Mouse (Mus musculus) thymus, postnatal 14 days (tissue): Measurements from ENCODE around the gene Mus81.
"Not testable (repeated sequence)": the region's sequence is repeated elsewhere in the genome, so short reads cannot be mapped to it uniquely, and the experiment has no call there.

Experiments used
- DNase-seq: peaks from one replicate; pipeline ENCODE4 v3.0.0; 2021

The Mus81 gene

GRCm38 (mm10) chr19:5490898-5491708, 2.9 kb upstream of the Mus81 start:
- DNase-seq = peak; percentile 86

DNA sequence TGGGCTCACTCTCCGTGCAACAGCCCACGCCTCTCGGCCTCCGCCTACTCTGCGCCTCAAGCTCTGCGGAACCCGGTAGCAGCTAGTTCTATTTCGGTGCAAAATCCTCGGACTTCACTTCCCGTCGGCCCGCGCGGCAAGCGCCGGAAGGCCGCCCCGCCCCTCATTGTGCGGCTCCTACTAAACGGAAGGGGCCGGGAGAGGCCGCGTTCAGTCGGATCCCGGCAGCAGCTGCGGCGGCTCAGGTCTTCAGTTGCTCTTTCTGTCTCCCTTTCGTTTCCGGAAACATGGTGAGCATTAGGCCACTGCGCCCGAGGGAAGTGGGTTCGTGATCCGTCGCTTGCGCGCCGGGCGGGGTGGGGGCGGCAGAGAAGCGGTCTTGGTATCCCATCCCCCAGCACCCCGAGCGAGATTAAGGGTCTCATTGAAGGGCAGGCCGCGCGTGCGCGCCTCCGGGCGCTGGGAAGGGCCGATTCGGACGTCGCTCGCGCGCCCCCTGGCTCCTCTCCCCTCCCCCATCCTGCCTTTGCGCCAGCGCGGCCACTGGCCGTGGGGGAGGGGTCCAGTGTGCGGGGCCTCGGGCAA, 2.2 kb upstream of the Mus81 start, which contains the start of gene Cfl1:
TSS of gene Cfl1 (plus strand) at position 143 of the 585 bp plus-strand sequence.
- DNase-seq = peak; percentile 97

GRCm38 (mm10) chr19:5489721-5490120, 1.5 kb upstream of the Mus81 start:
- DNase-seq = not testable (repeated sequence)

DNA sequence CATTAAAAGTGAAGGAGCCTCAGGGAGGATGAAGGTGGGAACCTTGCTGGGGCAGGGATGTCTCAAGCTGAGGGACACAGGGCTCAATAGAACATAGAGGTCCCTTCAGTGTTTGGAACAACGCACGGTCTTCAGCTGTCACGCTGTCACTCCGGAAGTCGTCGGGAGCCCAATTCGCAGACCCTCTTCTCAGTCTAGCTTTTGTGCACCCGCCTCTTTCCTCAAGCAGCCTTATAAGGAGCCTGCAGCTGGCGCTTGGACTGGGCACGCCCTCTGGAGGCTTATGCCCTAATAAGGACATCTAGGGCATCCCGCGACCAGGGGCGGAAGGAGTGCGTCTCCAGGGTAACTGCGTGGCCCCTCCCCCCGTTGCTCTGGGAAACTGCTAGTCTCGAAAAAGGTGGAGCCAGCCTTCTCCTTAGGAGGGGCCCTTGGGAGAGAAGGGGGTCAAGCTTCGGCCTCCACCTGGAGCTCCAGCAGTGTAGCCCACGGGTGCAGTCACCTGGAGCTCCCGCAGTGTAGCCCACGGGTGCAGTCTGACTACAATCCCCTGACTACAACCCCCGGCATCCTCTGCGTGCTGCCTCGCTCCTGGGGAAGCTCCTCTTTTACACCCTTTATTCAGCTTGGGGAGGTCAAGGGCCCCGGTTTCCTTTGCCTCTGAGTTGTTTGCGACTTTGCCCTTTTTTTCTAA, 823 bp upstream of the Mus81 start:
- peak; percentile 99 for DNase-seq

GRCm38 (mm10) chr19:5486771-5487170, 1.4 kb downstream of the Mus81 start:
- DNase-seq = no peak

DNA sequence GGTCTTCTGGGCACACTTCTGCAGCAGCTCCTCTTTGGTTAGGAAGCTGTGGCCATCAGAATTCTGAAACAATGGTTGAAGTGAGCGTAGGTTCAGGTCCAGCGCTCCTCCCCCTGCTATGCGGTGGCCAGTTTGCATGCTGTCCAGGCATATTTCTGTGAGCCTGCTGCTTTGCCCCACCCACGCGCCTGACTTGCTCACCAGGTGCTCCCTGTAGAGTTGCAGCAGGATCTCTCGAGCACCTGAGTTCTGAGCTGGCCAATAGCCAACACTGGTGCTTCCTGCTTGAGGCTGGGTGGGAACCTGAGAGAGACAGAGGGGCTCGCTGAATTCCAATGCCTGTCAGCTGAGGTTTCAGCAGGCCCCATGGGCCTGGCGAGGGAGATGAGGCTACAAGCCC, 1.9 kb downstream of the Mus81 start:
- DNase-seq = no peak

DNA sequence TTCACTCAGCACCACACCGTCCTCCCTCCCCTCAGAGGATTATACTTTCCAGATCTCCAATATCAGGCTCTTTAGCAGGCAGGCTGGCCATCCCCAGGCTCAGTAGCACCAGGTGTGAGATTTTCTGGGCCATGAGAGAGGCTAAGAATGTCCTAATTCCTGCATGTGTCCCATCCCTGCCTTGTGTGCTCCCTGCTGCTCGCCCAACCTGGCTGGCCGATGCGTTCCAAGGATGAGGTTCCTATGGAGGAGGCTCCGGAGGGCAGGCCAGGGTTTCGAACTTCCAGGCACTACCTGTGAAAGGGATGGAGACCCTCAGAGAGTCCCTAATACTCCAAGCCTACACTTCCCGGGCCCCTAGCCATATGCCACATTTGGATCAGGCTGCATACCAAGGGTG, 2.4 kb downstream of the Mus81 start:
- DNase-seq = no peak

DNA sequence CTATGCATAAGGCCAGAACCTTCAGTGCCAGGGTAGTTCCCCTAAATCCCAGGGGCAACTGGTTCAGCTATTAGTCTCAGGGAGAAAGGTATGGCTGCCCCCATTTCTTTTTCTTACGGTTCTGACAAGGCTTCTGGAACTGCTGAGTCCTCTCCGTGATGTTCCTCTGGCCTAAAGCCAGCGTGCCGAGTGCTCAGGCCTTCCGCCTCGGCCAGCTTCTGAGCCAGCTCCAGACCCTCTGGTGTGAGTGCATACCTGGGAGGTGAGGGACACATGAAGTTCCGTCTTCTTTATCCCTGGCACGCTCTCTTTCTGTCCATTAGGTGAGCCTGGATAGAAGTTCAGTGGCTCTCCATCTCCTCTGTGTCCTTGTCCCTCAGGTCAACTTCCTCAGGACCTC, 2.8 kb downstream of the Mus81 start:
- DNase-seq = no peak

- DNase-seq = no peak
Observed at GRCm38 (mm10) chr19:5484496-5484895, 3.7 kb downstream of the Mus81 start.

- DNase-seq = no peak
Observed at GRCm38 (mm10) chr19:5483386-5484359, 4.5 kb downstream of the Mus81 start.

DNA sequence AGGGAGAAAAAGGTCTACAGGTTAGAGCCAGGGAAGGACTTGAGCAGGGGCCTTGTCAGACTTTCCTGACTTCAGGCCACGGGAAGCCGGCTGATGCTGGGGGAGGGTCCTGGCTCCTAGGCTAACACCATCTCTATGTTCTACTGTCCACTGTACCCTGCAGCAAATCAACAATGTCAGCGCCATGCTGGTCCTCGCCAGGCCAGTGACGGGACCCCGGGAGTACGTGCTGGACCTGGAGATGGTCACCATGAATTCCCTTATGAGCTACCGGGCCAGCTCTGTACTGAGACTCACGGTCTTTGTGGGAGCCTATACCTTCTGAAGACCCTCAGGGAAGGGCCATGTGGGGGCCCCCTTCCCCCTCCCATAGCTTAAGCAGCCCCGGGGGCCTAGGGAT, 6.8 kb downstream of the Mus81 start:
- DNase-seq = no peak

GRCm38 (mm10) chr19:5480016-5480415, 8.2 kb downstream of the Mus81 start:
- DNase-seq = no peak

- DNase-seq = no peak
Observed at GRCm38 (mm10) chr19:5477668-5478300, 10.4 kb downstream of the Mus81 start.

DNA sequence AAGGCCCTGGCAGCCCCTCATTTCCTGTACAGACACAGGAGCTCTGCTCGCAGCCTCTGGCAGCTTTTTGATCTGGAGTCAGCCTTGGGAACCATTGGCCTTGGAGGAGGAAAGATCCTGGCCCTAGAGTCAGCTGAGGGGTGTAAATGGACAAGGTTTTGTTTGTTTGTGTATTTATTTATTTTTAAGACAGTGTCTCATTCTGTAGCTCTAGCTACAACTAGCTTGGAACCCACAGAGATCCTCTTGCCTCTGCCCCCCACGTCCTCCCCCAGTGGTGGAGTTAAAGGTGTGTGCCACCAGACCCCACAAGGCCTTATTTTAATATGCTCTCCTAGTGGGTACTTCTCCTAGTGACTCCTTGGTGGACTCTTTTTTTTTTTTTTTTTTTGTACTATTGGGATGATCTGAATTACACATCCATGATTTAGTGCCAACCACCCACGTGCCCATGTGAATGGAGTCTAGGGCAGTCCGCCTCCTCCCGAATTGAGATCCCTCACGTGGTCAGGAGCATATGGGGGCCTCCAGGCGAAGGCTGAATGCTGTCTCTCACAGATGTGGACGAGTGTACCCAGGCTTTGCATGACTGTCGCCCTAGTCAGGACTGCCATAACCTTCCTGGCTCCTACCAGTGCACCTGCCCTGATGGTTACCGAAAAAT, 11.1 kb downstream of the Mus81 start:
- DNase-seq = no peak

DNA sequence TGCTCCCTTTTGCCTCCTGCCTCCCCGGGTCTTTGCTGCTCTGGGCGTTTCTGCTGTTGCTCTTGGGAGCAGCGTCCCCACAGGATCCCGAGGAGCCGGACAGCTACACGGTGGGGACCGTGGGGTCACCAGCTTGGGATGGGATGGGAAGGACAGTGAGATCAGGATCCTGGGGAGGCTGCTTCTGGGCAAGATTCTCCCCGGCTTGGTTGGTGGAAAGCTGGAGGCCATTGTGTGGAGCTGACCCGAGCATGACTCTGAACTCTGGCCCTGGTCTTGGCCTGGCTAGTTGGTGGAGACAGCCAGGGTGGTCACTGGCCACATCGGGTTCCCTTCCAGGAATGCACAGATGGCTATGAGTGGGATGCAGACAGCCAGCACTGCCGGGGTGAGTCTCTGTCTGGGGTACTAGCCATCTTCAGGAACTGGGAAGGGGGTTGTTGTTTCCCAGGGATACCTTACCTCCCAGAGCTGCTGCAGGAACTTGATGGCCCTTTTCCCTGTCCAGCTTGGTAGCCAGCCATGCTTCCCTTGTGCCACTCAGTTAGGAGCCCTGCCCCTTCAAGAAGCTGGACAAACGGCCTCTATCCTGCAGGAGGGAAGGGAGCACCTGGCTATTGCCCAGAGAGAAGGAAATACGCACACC, 13.0 kb downstream of the Mus81 start:
- no peak for DNase-seq

DNA sequence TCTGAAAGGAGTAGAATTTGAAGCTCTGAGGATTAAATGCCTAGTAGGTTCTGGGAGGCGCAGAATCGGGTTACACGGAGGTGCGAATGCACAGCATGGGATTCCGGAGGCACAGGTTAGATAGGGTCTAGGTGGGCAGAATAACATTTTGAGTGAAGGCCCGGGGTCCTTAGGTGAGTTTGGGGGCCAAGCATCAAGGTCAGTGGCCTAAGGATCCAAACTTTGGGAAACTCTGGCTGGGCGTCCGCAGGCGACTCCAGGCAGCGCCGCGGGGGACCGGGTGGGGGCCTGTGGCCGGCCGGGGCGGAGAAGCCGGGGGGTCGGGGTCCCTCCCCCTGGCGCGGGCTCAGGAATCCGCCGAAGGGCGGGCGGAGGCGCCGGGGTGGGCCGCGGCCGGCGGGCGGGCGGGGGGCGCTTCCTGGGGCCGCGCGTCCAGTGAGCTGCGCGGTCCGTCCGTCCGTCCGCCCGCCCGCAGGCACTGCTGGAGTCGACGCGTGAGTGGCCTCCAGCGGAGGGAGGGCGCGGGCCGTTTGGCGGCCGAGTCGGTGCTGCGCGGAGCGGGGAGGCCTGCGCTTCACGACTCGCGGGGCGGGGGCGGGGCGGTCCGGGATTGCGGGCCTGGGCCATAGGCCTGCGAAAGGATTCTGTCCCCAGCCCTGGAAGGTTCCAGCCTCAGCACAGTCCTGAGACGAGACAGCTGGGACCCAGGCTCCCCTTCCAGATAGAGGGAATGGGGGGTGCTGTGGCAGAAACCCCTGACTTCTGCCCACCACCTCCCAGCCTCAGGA, 13.7 kb downstream of the Mus81 start:
- no peak for DNase-seq

DNA sequence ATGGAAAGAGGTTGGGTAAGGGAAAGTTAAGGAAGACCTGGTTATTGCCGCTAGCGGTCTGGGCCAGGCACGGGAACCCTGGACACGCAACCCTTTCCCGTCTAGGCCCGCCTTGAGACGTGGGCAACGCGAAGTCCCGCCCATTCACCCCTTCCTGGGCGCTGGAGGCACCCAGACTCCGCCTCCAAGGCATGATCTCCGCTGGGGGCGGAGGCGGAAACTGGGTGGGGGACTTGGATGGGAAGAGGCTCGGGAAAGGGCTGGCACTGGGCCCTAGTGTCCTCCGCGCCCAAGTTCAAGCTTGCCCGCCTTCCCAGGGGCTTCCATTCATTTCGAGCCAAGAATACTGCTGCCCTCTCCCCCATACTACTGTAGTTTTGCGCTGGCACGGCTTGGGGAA, 14.5 kb downstream of the Mus81 start, which contains the start of gene Efemp2:
TSS of gene Efemp2 (plus strand) at position 235 of the 400 bp plus-strand sequence.
- peak; percentile 79 for DNase-seq

GRCm38 (mm10) chr19:5472857-5473256, 15.3 kb downstream of the Mus81 start:
- DNase-seq = no peak

GRCm38 (mm10) chr19:5471846-5472245, 16.4 kb downstream of the Mus81 start:
- DNase-seq = no peak

DNA sequence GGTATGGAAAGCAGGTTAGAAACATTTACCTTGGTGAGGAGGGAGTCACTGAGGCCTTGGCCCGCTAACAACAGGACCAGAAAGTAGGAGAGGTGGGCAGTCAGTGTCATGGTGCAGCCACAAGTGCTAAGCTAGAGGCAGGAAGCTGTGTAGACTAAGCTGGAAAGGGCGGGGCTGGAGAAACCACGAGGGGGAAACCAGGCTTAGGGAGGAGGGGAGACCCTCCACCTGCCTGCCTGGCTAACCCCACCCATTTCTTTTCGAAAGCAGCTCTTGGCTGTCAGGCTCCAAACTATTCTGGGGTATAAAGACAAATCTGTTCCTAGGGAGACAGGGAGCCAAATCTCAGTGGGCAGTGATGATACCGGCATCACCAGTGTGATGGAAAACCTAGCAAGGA, 19.8 kb downstream of the Mus81 start, which contains the start of gene Ctsw:
TSS of gene Ctsw (minus strand) at position 134 of the 400 bp plus-strand sequence.
- peak; percentile 82 for DNase-seq
